Mouse (Mus musculus) CD4-positive helper T cell, adult 2 months (primary cell): ENCODE measurements around the gene Etnk1.
"Not testable (repeated sequence)": the region's sequence is repeated elsewhere in the genome, so short reads cannot be mapped to it uniquely, and the experiment has no call there.

ENCODE experiments used
- DNase-seq: peaks from one replicate; pipeline ENCODE4 v3.0.0-alpha.2; 2012; ENCODE audit warnings: low read depth, missing footprints, low spot score

The Etnk1 gene

GRCm38 (mm10) chr6:143166452-143167357 is at the start of gene Etnk1:
Gene Etnk1, plus strand, starts transcription at chr6:143167221.
- peak; percentile 99 for DNase-seq

GRCm38 (mm10) chr6:143119325-143119724 is 47.7 kb upstream of the Etnk1 start:
- DNase-seq = no peak

GRCm38 (mm10) chr6:143125721-143126120 is 41.3 kb upstream of the Etnk1 start:
- DNase-seq = no peak

- no peak for DNase-seq
Measured at GRCm38 (mm10) chr6:143129466-143129865, 37.6 kb upstream of the Etnk1 start.

GRCm38 (mm10) chr6:143129952-143130351 is 37.1 kb upstream of the Etnk1 start:
- no peak for DNase-seq

- no peak for DNase-seq
Measured at GRCm38 (mm10) chr6:143130411-143130810, 36.6 kb upstream of the Etnk1 start.

GRCm38 (mm10) chr6:143131895-143132652 is 34.9 kb upstream of the Etnk1 start:
- no peak for DNase-seq

- no peak for DNase-seq
Measured at GRCm38 (mm10) chr6:143133150-143133549, 33.9 kb upstream of the Etnk1 start.

- no peak for DNase-seq
Measured at GRCm38 (mm10) chr6:143135097-143135496, 31.9 kb upstream of the Etnk1 start.

GRCm38 (mm10) chr6:143136688-143137087 is 30.3 kb upstream of the Etnk1 start:
- no peak for DNase-seq

- no peak for DNase-seq
Measured at GRCm38 (mm10) chr6:143137341-143137740, 29.7 kb upstream of the Etnk1 start.

GRCm38 (mm10) chr6:143139417-143139816 is 27.6 kb upstream of the Etnk1 start:
- DNase-seq = no peak

- DNase-seq = no peak
Measured at GRCm38 (mm10) chr6:143140884-143141283, 26.1 kb upstream of the Etnk1 start.

GRCm38 (mm10) chr6:143141624-143142592 is 25.1 kb upstream of the Etnk1 start:
- not testable (repeated sequence) for DNase-seq

- no peak for DNase-seq
Measured at GRCm38 (mm10) chr6:143142861-143143260, 24.2 kb upstream of the Etnk1 start.

- no peak for DNase-seq
Measured at GRCm38 (mm10) chr6:143143321-143143720, 23.7 kb upstream of the Etnk1 start.

GRCm38 (mm10) chr6:143143775-143144273 is 23.2 kb upstream of the Etnk1 start:
- DNase-seq = no peak

- no peak for DNase-seq
Measured at GRCm38 (mm10) chr6:143144556-143144955, 22.5 kb upstream of the Etnk1 start.

- no peak for DNase-seq
Measured at GRCm38 (mm10) chr6:143145051-143145450, 22.0 kb upstream of the Etnk1 start.

- peak; percentile 57 for DNase-seq
Measured at GRCm38 (mm10) chr6:143146756-143147155, 20.3 kb upstream of the Etnk1 start.

GRCm38 (mm10) chr6:143148868-143149267 is 18.2 kb upstream of the Etnk1 start:
- DNase-seq = no peak
